Comparison of ENCODE assay signal across 7 mouse cellular contexts in the genomic region with DNA sequence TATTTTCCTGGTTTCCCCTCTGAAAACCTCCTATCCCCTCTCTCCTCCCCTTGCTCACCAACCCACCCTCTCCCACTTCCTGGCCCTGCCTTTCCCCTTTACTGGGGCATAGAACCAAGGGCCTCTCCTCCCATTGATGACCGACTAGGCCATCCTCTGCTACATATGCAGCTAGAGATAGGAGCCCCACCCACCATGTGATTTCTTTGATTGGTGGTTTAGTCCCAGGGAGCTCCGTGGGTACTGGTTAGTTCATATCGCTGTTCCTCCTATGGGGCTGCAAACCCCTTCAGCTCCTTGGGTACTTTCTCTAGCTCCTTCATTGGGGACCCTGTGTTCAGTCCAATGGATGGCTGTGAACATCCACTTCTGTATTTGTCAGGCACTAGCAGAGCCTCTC.
DNase-seq lines count a peak whose midpoint lies in the region; ATAC-seq and TF ChIP-seq lines count a peak whose summit lies in the region.
"Not testable (repeated sequence)": the region's sequence is repeated elsewhere in the genome, so short reads cannot be mapped to it uniquely, and the experiment has no call there.

No protein-coding gene starts in this region.

- H3K36me3 ChIP-seq in MEL (ENCODE audit: control insufficient read depth in 1 of 2, insufficient read depth in 2 of 2, low read length in 2 of 2), result peaks cover 0 to 22% of the 10 kb centered on the region in 2 experiments
- not testable (repeated sequence) for H3K36me3 ChIP-seq in heart, embryonic 11.5 days (ENCODE audit: control insufficient read depth, insufficient read depth, low read length); liver, embryonic 12.5 days; liver, embryonic 15.5 days (replicated peaks)

- not testable (repeated sequence) for TF ChIP-seq RAD21 in MEL (IDR thresholded peaks at IDR 0.05; ENCODE audit: low read depth, low read length)

- H3K4me2 ChIP-seq in heart, embryonic 11.5 days, result not testable (repeated sequence)
- H3K4me2 ChIP-seq in liver, embryonic 12.5 days, result peak overlapping the region; percentile 49
- peak overlapping the region; percentile 37 for H3K4me2 ChIP-seq in liver, embryonic 15.5 days

- H3K79me2 ChIP-seq in MEL (ENCODE audit: control insufficient read depth, insufficient read depth, low read length, poor library complexity), result not testable (repeated sequence)

- 0 out of 4 replicates have a peak, but pooled peaks of 1 of the 2 experiments have one; percentile 10 for TF ChIP-seq EP300 in MEL (IDR thresholded peaks at IDR 0.05; ENCODE audit: low read depth in 1 of 2, low read length in 2 of 2)

- peak; percentile 41 for DNase-seq in MEL (ENCODE audit: low read depth, low spot score)
- DNase-seq in c-Kit-positive CD71-positive TER-119-negative erythroid progenitor cells, embryonic 14.5 days (ENCODE audit: low read depth), result peak; percentile 41
- peak; percentile 25 for DNase-seq in spleen, adult 12 weeks (ENCODE audit: low spot score)

- H3K27ac ChIP-seq in MEL (ENCODE audit: control insufficient read depth, low read depth, low read length); heart, embryonic 11.5 days (ENCODE audit: low read depth, low read length): not testable (repeated sequence)
- peak overlapping the region; percentile 68 for H3K27ac ChIP-seq in liver, embryonic 12.5 days
- peak overlapping the region; percentile 62 for H3K27ac ChIP-seq in liver, embryonic 15.5 days (replicated peaks)

- not testable (repeated sequence) for H3K27me3 ChIP-seq in MEL (ENCODE audit: control insufficient read depth in 1 of 2, insufficient read depth in 2 of 2, low read length in 2 of 2); heart, embryonic 11.5 days (ENCODE audit: control insufficient read depth, insufficient read depth, low read length); liver, embryonic 12.5 days (replicated peaks); liver, embryonic 15.5 days

- WGBS in heart, embryonic 11.5 days (ENCODE audit: insufficient replicate concordance), result 75% methylated on average over 3 of the region's 3 CpGs
- WGBS in liver, embryonic 12.5 days (ENCODE audit: insufficient replicate concordance), result 20% methylated on average over 3 of the region's 3 CpGs
- 26% methylated on average over 3 of the region's 3 CpGs for WGBS in liver, embryonic 15.5 days (ENCODE audit: insufficient replicate concordance)

- peaks cover 8 to 22% of the 10 kb centered on the region in 2 experiments for H3K4me1 ChIP-seq in MEL (ENCODE audit: control insufficient read depth in 1 of 2, insufficient read depth in 2 of 2, low read length in 2 of 2)
- H3K4me1 ChIP-seq in heart, embryonic 11.5 days (ENCODE audit: control insufficient read depth, insufficient read depth, low read length), result not testable (repeated sequence)
- H3K4me1 ChIP-seq in liver, embryonic 12.5 days, result peaks cover 61% of the 10 kb centered on the region
- peaks cover 54% of the 10 kb centered on the region for H3K4me1 ChIP-seq in liver, embryonic 15.5 days (replicated peaks)

- TF ChIP-seq CTCF in MEL (IDR thresholded peaks at IDR 0.05 in 2 of 3, conservative IDR thresholded peaks at IDR 0.05 in 1 of 3; ENCODE audit: control insufficient read depth in 1 of 3, insufficient read depth in 1 of 3, low read depth in 2 of 3, low read length in 3 of 3, poor library complexity in 1 of 3, severe bottlenecking in 1 of 3), result not testable (repeated sequence)

- TF ChIP-seq POLR2A in MEL (IDR thresholded peaks at IDR 0.05; ENCODE audit: control insufficient read depth in 1 of 2, insufficient read depth in 1 of 2, low read depth in 1 of 2, low read length in 2 of 2, poor library complexity in 1 of 2), result not testable (repeated sequence)

- not testable (repeated sequence) for H3K9me3 ChIP-seq in MEL (replicated peaks; ENCODE audit: insufficient read depth, low read length); heart, embryonic 11.5 days (replicated peaks; ENCODE audit: control insufficient read depth, low read length); liver, embryonic 12.5 days (replicated peaks); liver, embryonic 15.5 days (replicated peaks)

- H3K9ac ChIP-seq in MEL (ENCODE audit: control insufficient read depth, low read depth, low read length, poor library complexity, severe bottlenecking); heart, embryonic 11.5 days (ENCODE audit: low read depth, low read length); liver, embryonic 12.5 days; liver, embryonic 15.5 days: not testable (repeated sequence)

- ATAC-seq in erythroid progenitor cell, adult 5-6 weeks (replicated peaks; ENCODE audit: low FRiP score, poor library complexity, severe bottlenecking), result 0 out of 2 replicates have a peak, but pooled peaks have one; percentile 49
- ATAC-seq in heart, embryonic 11.5 days (replicated peaks; ENCODE audit: insufficient number of reproducible peaks, low FRiP score, low TSS enrichment), result peak; percentile 69
- ATAC-seq in liver, embryonic 12.5 days, result peak; percentile 89
- ATAC-seq in liver, embryonic 15.5 days (ENCODE audit: insufficient read depth), result peak; percentile 86

- H3K4me3 ChIP-seq in MEL (ENCODE audit: control insufficient read depth in 1 of 2, insufficient read depth in 1 of 2, low read depth in 2 of 2, low read length in 2 of 2); heart, embryonic 11.5 days (ENCODE audit: low read depth, low read length); liver, embryonic 12.5 days; liver, embryonic 15.5 days (replicated peaks): not testable (repeated sequence)
